Mouse (Mus musculus) layer of hippocampus, adult 6 months (tissue): ENCODE data around the gene Rbms2. TPM values are rescaled to one million over a fixed set of nuclear protein-coding genes. Genes with fewer than 3 reads are reported as not detected.

ENCODE experiments used
- long read RNA-seq, 2 experiments: library from polyadenylated mRNA; unstranded; transcript quantifications; one replicate each; pipeline ENCODE4 v2.0.0; 2019 to 2020
- microRNA-seq: library from miRNA; unstranded; fragments of <30 nt; microRNA quantifications from one replicate; pipeline ENCODE4 v1.2.0, GENCODE M21; 2020
- polyA plus RNA-seq: library from polyadenylated mRNA; unstranded; fragments of <200 nt; fragmentation: Nextera tagmentation; gene quantifications from 2 replicates; pipeline ENCODE4 v1.2.3, GENCODE M21; 2021

Rbms2 gene
- 2.6 and 2.7 TPM in 2 replicates for polyA plus RNA-seq
- long read RNA-seq, experiment 1, partial matches to known transcripts, result 2 of 8 reads
- long read RNA-seq, experiment 1, other reads (novel, unspliced or antisense), result 2 of 8 reads
- long read RNA-seq, experiment 2, transcript Rbms2-201 (13 exons, 1,481 nt), result major isoform, 7 of 19 reads
- long read RNA-seq, experiment 2, partial matches to known transcripts, result 1 of 19 reads
- long read RNA-seq, experiment 2, other reads (novel, unspliced or antisense), result 8 of 19 reads

DNA sequence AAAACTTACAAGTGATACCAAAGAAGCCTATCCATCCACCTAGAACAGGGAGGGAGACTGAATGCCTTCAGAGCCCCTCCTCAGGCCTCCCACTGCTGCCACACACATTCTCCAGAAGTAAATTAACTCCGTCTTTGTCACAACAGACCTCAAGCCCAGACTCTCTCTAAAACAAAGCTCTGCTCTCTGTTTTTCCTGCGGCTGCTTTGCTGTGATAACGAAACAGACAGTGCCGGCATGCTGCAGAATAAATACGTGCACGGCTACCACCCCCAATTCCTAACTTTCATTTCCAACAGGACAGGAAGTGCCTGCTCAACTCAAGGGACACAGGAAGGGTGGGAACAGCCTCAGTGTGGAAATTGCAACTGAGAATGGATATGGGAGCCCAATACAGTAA is at the start of gene Rbms2:
TSS of gene Rbms2 (minus strand) at position 309 of the 400 bp plus-strand sequence.

GRCm38 (mm10) chr10:128225538-128225937 is 45.4 kb upstream of the Rbms2 start, which contains the start of gene Mip:
Mip (plus strand) TSS chr10:128225838.

GRCm38 (mm10) chr10:128211390-128212108 is 31.5 kb upstream of the Rbms2 start, which contains the start of gene Spryd4:
Spryd4 (minus strand) TSS chr10:128211807.

DNA sequence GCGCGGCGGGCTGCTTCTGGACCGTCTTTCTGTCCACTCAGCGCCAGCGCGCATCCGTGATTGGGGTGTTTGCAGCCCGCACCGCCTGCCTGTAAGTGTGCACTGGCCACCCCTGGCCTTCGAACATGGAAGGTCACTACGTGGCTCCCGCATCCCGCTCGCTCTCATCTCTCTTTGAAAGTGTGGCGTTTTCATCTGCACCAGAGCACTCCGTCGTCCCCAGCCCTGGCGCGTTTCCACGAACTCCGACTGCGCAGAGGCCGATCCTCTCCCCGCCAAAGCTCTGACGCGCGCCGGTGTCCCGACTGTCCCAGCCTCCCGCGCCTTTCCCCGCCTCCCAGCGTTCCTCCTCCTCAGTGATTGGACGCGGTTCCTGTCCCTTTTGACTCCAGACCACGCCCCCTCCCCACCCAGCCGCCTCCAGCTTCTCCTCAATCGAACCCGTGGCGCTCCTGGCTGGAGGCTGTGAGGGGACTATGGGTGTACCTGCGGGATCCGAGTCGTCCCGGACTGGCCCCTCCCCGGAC is 14.0 kb upstream of the Rbms2 start, which contains the start of gene Gls2:
TSS of gene Gls2 (plus strand) at position 434 of the 527 bp plus-strand sequence.

DNA sequence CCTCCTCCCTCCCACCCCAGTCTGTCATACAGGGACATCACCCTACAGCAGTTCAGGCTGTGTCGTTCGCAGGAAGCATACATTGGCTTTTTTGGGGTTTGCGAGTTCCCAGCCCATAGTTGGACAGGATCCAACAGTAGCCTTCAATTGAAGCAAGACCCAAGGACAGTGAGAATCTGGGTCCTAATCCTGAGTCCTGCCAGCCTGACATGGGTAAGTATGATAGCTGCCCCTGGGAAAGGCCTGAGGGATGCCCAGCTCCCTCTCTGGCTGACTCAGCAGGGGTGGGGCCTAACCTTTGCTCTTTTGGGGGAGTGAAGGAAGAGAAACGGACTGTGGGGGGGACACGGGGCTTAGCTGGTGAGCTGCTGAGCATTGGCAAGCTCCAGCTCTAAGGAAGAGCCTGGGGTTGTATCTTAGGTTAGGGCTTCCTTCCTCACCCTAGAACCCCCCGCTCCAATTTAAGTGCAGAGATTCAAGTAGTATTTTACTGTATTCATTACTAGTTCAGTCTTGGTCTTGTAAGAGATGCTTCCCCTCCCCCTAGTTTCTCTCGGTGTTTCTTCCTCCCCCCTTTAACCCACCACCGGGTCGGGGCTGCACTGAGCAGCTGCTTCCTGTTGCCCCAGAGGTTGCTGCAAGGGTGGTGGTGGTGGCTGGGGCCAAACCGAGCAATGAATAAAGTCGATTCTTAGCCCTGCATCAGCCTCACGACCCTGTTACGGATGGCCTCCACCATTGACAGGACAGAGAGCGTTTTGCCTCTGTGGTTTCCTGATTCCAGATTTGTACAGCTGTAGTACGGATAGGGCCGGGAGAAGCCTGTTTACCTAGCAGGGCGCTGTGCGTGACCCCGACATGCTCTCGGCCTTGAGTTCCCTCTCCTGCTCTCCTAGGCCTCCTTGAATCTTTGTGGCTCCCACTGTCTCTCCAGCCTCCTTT is 88.3 kb downstream of the Rbms2 start, which contains the start of gene Baz2a:
TSS of gene Baz2a (plus strand) at position 14 of the 942 bp plus-strand sequence.

DNA sequence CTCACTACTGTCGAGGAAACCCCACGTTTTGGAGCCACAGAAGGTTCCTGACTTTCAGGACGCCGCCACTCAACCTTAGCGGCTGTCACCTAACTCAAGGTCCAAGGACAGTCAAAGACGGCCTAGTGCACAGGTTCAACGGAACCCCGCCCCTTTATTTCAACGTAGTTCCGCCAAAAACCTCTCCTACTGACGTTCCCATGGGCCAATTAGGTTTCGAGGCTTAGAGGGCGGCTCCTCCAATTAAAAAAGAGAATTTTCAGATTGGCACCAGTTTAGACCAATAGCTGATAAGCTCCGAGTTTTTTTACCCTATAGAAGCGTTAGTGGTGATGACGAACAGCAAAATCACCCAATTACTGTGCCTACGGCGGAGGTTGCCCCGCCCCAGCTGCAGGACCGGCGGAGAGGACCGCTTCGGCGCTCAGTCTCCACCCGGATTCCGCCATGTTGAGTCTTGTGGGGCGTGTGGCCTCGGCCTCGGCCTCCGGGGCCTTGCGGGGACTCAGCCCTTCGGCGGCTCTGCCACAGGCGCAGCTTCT is 97.1 kb downstream of the Rbms2 start, which contains the start of gene Atp5b:
TSS of gene Atp5b (plus strand) at position 394 of the 542 bp plus-strand sequence.

Small RNA genes lying within 50 kb of the gene (microRNA-seq; reads per million reads assigned to microRNA genes)
- 5.4 reads per million, percentile 19 among the genes with 10 or more reads in this experiment for gene Mir677

Other genes with a start within 250 kb of the Rbms2 start
- gene Hsd17b6, start 172.7 kb downstream of the Rbms2 start, polyA plus RNA-seq, result not detected in 2 replicates
- 7.8 and 8.5 TPM in 2 replicates for gene Prim1, start 165.1 kb downstream of the Rbms2 start, polyA plus RNA-seq
- gene Naca, start 144.7 kb downstream of the Rbms2 start, polyA plus RNA-seq, result 846 and 866 TPM in 2 replicates
- gene Ptges3, start 121.3 kb downstream of the Rbms2 start, polyA plus RNA-seq, result 201 and 217 TPM in 2 replicates
- gene Atp5b, start 97.0 kb downstream of the Rbms2 start, polyA plus RNA-seq, result 1,647 and 1,721 TPM in 2 replicates
- gene Baz2a, start 88.7 kb downstream of the Rbms2 start, polyA plus RNA-seq, result 4.0 and 4.7 TPM in 2 replicates
- gene Gls2, start 14.2 kb upstream of the Rbms2 start, polyA plus RNA-seq, result 10.9 and 11.5 TPM in 2 replicates
- 10.2 and 11.8 TPM in 2 replicates for gene Spryd4, start 31.5 kb upstream of the Rbms2 start, polyA plus RNA-seq
- gene Mip, start 45.5 kb upstream of the Rbms2 start, polyA plus RNA-seq, result not detected in 2 replicates
- 2.3 and 4.9 TPM in 2 replicates for gene Timeless, start 51.8 kb upstream of the Rbms2 start, polyA plus RNA-seq
- gene Apon, start 73.8 kb upstream of the Rbms2 start, polyA plus RNA-seq, result not detected in 2 replicates
- gene Apof, start 88.4 kb upstream of the Rbms2 start, polyA plus RNA-seq, result 0.11 TPM in 1 of 2 replicates, not detected in the other
- 4.5 and 5.5 TPM in 2 replicates for gene Stat2, start 90.3 kb upstream of the Rbms2 start, polyA plus RNA-seq
- gene Il23a, start 118.5 kb upstream of the Rbms2 start, polyA plus RNA-seq, result not detected in 2 replicates
- gene Pan2, start 123.0 kb upstream of the Rbms2 start, polyA plus RNA-seq, result 2.6 and 2.7 TPM in 2 replicates
- gene Cnpy2, start 142.2 kb upstream of the Rbms2 start, polyA plus RNA-seq, result 155 and 167 TPM in 2 replicates
- gene Cs, start 157.4 kb upstream of the Rbms2 start, polyA plus RNA-seq, result 210 and 229 TPM in 2 replicates
- gene Coq10a, start 188.7 kb upstream of the Rbms2 start, polyA plus RNA-seq, result 16.1 and 16.7 TPM in 2 replicates
- 8.8 and 12.6 TPM in 2 replicates for gene Ankrd52, start 196.8 kb upstream of the Rbms2 start, polyA plus RNA-seq
- 0.06 and 0.18 TPM in 2 replicates for gene Slc39a5, start 220.9 kb upstream of the Rbms2 start, polyA plus RNA-seq
- gene Nabp2, start 231.2 kb upstream of the Rbms2 start, polyA plus RNA-seq, result 107 and 127 TPM in 2 replicates
- 66.3 and 69.8 TPM in 2 replicates for gene Rnf41, start 231.4 kb upstream of the Rbms2 start, polyA plus RNA-seq